Mouse (Mus musculus) heart, postnatal 25 days (tissue): Measurements from ENCODE around the gene Vmn2r115. TPM values are rescaled to one million over a fixed set of nuclear protein-coding genes. Genes with fewer than 3 reads are reported as not detected.
"Not testable (repeated sequence)": the region's sequence is repeated elsewhere in the genome, so short reads cannot be mapped to it uniquely, and the experiment has no call there.

Experiments
- DNase-seq: peaks from one replicate; pipeline ENCODE4 v3.0.0; 2022; ENCODE audit warnings: low spot score
- intact Hi-C: fragments of 180-260 bp; cut with DNase I; formaldehyde crosslinking; loops from one replicate; pipeline ENCODE4 v1.15.1; 2025
- total RNA-seq, 2 experiments: library from RNA; stranded (reverse); gene quantifications; 2 replicates each; pipeline ENCODE4 v1.2.3; 2021

Vmn2r115 gene
- not detected for total RNA-seq

- intact Hi-C loops, DNase-seq: not testable (repeated sequence)
Measured at GRCm38 (mm10) chr17:23343441-23343840, at the start of gene Vmn2r115. TSS of gene Vmn2r115 (plus strand) at chr17:23343741.

GRCm38 (mm10) chr17:23312437-23312836 is 31.1 kb upstream of the Vmn2r115 start, which contains the start of gene Vmn2r114:
TSS of gene Vmn2r114 (minus strand) at chr17:23312537.
- intact Hi-C loops, DNase-seq: not testable (repeated sequence)

DNA sequence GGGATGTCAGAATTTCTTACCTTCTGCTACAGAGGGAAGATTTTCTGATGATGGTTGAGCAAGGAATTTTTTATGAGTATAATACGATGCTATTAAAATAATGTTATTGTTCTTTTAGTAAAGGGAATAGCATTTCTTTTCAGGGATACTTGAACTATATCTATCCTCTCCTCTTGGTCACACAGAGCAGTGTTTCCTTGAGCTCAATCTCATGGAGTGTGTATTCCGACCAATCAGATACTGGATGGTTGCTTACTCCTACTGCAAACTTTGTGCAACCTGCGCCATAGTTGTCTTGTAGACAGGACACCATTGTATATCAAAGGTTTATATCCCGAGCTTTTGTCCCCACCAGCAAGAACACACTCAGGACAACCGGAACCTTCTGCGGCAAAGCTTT is 12.9 kb upstream of the Vmn2r115 start:
- intact Hi-C loops, result no loop called here
- no peak for DNase-seq

DNA sequence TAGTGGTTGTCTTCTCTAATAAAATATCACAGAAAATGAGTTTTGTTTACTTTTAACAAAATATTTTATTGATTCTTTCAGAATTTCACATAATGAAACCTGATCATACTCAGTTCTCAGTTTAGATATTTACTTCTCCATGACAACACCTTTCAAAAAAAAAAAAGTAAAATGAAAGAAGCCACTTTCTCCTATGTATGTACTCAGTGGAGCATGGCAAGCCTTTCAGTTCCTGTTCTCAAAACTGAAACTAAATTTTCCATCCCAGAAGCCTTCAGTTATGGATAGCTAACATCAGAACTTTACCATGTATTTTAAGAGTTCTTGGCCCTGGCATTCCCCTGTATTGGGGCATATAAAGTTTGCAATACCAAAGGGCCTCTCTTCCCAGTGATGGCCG is 8.1 kb downstream of the Vmn2r115 start:
- intact Hi-C loops, result no loop called here

GRCm38 (mm10) chr17:23384304-23384703 is 40.8 kb downstream of the Vmn2r115 start, which contains the start of gene Vmn2r116:
TSS of gene Vmn2r116 (plus strand) at chr17:23384604.
- intact Hi-C loops, result not testable (repeated sequence)

More for the DNA sequence above, 8.1 kb downstream of the Vmn2r115 start:
- no peak for DNase-seq

More at GRCm38 (mm10) chr17:23384304-23384703, 40.8 kb downstream of the Vmn2r115 start, which contains the start of gene Vmn2r116:
- DNase-seq, result not testable (repeated sequence)

Other genes with a start within 250 kb of the Vmn2r115 start
- gene Zfp40, start 150.5 kb upstream of the Vmn2r115 start, total RNA-seq, result 1 to 10 TPM; 4.0 to 7.0 TPM
- gene Vmn2r114, start 31.2 kb upstream of the Vmn2r115 start, total RNA-seq, result not detected
- gene Vmn2r116, start 40.9 kb downstream of the Vmn2r115 start, total RNA-seq, result not detected
- gene Vmn2r117, start 136.0 kb downstream of the Vmn2r115 start, total RNA-seq, result not detected
- gene Zfp213, start 220.5 kb downstream of the Vmn2r115 start, total RNA-seq, result 1 to 10 TPM; 4.7 to 6.2 TPM